In genomic region chr5:3382343-3383040, GRCm38 (mm10) we compare ENCODE assay signal across 18 mouse cellular contexts. TPM values are rescaled to one million over a fixed set of nuclear protein-coding genes. Genes with fewer than 3 reads are reported as not detected.
DNase-seq lines count a peak whose midpoint lies in the region; ATAC-seq and TF ChIP-seq lines count a peak whose summit lies in the region.
"Had no signal": no experiment of that assay in that cellular context is flagged by ENCODE, and none has a peak within 500 bp of the region (broad histone marks: within the 10 kb centered on the region; RNA-seq: fewer than 3 reads in every experiment).

No protein-coding gene starts in this region.

- no peak overlapping the region for H3K4me3 ChIP-seq in heart, embryonic 10.5 days
- H3K4me3 ChIP-seq in kidney, adult 2 months (ENCODE audit: insufficient read depth, low read depth, low read length) = no peak overlapping the region
- H3K4me3 ChIP-seq: embryonic facial prominence, embryonic 10.5 days; forebrain, embryonic 13.5 days; midbrain, embryonic 12.5 days had no signal

- no peak for DNase-seq in heart, embryonic 10.5 days (ENCODE audit: low spot score)
- DNase-seq in heart, postnatal 14 days = no peak
- DNase-seq in A20 (ENCODE audit: low read depth, low spot score) = peak; percentile 89
- no peak for DNase-seq in kidney, adult 2 months
- DNase-seq in layer of hippocampus, adult 9-10 months (ENCODE audit: low spot score) = no peak
- DNase-seq: cerebellum, adult 11 months; cerebellum, postnatal 36 days; gastrocnemius, postnatal 14 days; lung, postnatal 14 days; thymus, postnatal 4 days had no signal

- WGBS in heart, embryonic 10.5 days = 76% methylated on average over 13 of the region's 13 CpGs
- 59% methylated on average over 13 of the region's 13 CpGs for WGBS in kidney, adult 2 months

- peak overlapping the region; percentile 78 for H3K27ac ChIP-seq in heart, embryonic 10.5 days
- no peak overlapping the region for H3K27ac ChIP-seq in kidney, adult 2 months (ENCODE audit: insufficient read depth, low read depth, low read length)
- H3K27ac ChIP-seq: embryonic facial prominence, embryonic 10.5 days; forebrain, embryonic 13.5 days; liver, embryonic 14.5 days; midbrain, embryonic 12.5 days had no signal

- H3K36me3 ChIP-seq in heart, embryonic 10.5 days = no peaks in the 10 kb centered on the region
- H3K36me3 ChIP-seq in kidney, adult 2 months (ENCODE audit: control insufficient read depth, insufficient read depth, low read length) = no peaks in the 10 kb centered on the region
- H3K36me3 ChIP-seq: embryonic facial prominence, embryonic 10.5 days; midbrain, embryonic 12.5 days had no signal

- H3K4me1 ChIP-seq in heart, embryonic 10.5 days = peaks cover 26% of the 10 kb centered on the region
- H3K4me1 ChIP-seq in kidney, adult 2 months (ENCODE audit: control insufficient read depth, insufficient read depth, low read length) = peaks cover 4% of the 10 kb centered on the region; the same call in 1 of the 2 replicates

- intact Hi-C loops in heart, postnatal 14 days (cut with DNase I) = loop anchor here (5.0 kb wide), 1 partner anchor 40 kb away; the partner anchor contains the start of gene Cdk6

- TF ChIP-seq POLR2A in kidney, adult 2 months (IDR thresholded peaks at IDR 0.05; ENCODE audit: low read depth, low read length) = no peak

- peak; percentile 61 for ATAC-seq in granulocyte monocyte progenitor cell, adult 5-6 weeks (replicated peaks; ENCODE audit: poor library complexity, severe bottlenecking)
- peak; percentile 32 for ATAC-seq in megakaryocyte progenitor cell, adult 5-6 weeks (replicated peaks; ENCODE audit: poor library complexity)
- ATAC-seq: forebrain, embryonic 13.5 days; intestine, embryonic 16.5 days had no signal

- no peaks in the 10 kb centered on the region for H3K9me3 ChIP-seq in heart, embryonic 10.5 days
- H3K9me3 ChIP-seq: embryonic facial prominence, embryonic 10.5 days; forebrain, embryonic 13.5 days; G1E; midbrain, embryonic 12.5 days had no signal

- no peaks in the 10 kb centered on the region for H3K27me3 ChIP-seq in heart, embryonic 10.5 days (ENCODE audit: insufficient read depth, poor library complexity, severe bottlenecking)
- no peaks in the 10 kb centered on the region for H3K27me3 ChIP-seq in kidney, adult 2 months (replicated peaks; ENCODE audit: control insufficient read depth, insufficient read depth, low read length)
- H3K27me3 ChIP-seq: forebrain, embryonic 13.5 days; midbrain, embryonic 12.5 days had no signal

- no peak for TF ChIP-seq CTCF in kidney, adult 2 months (conservative IDR thresholded peaks at IDR 0.05; ENCODE audit: insufficient read depth, insufficient read length, low read depth, low read length)

RNA-seq across cellular contexts. Expression of gene Cdk6, which starts 41.2 kb away (rescaled TPM):
- polyA plus RNA-seq in heart, embryonic 10.5 days (2016; fragmentation: Nextera tagmentation; extraction: Ambion mirVana) = 20.9 and 32.4 TPM in 2 replicates
- 10 to 100 TPM; 22.9 to 26.1 TPM for total RNA-seq in heart, postnatal 14 days (2021)
- total RNA-seq in granulocyte monocyte progenitor cell, adult 5-6 weeks (2014; fragmentation: Nextera tagmentation) = 278 and 308 TPM in 2 replicates
- total RNA-seq in granulocyte monocyte progenitor cell, adult 5-6 weeks (2017) = 207 and 253 TPM in 2 replicates
- 257 and 285 TPM in 2 replicates for total RNA-seq in megakaryocyte progenitor cell, adult 5-6 weeks (2015)
- 138 and 227 TPM in 2 replicates for total RNA-seq in megakaryocyte progenitor cell, adult 5-6 weeks (2017)
- polyA plus RNA-seq in kidney, adult 2 months (2012; rRNA removed) = 6.0 and 7.8 TPM in 2 replicates

Comparison
In these comparisons a context has a peak if more than half of its experiments do, and no peak if none do; other contexts are left out.
1. RNA of gene Cdk6, which starts 41.2 kb away (total RNA-seq): 138 to 285 TPM in megakaryocyte progenitor cell, adult 5-6 weeks and 207 to 308 TPM in granulocyte monocyte progenitor cell, adult 5-6 weeks; 22.9 to 26.1 TPM in heart, postnatal 14 days; every median in the first group is over 4 times any median in the second.